Mouse (Mus musculus) ovary, postnatal 14 days (tissue): ENCODE data around the gene Cyp1a2.

Source experiments
- DNase-seq: peaks from one replicate; pipeline ENCODE4 v3.0.0; 2022; ENCODE audit warnings: low spot score

The Cyp1a2 gene

DNA sequence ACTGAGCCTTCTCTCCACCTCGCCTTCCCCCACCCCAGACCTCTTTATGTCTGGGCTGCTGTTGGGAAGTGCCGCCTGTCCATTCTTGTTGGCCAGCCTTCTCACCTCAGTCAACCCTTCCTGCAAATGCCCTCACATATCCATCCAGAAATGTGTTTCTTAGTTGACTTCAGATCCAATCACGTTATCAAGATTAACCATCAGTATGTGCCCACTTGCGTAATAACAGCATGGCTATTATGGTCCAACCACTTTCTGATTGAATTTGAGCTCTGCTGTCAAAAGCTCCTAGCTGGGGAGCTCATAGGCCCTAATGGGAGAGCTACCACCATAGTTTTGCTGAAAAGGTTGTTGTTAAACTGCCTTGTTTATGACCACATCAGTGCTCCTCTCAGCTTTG is 12.5 kb downstream of the Cyp1a2 start:
- no peak for DNase-seq

DNA sequence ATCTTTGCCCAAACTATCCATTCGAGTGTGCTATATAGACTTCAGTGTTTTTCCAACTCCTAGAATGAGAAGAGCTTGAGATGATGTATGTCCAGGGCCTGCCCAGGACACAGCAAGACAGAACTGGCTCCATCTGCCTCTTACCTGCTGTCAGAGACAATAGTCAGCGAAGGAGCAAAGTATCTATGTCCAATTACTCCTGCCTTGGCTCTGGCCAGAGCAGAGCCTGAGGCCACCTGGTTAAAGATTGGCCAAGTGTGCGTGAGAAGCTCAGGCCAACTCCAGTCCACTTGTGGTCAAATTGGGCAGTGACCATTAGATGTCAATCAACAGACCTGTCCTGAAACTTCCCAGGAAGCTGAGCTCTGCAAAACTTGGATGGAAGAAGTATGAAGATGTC is 13.9 kb downstream of the Cyp1a2 start:
- DNase-seq: no peak

DNA sequence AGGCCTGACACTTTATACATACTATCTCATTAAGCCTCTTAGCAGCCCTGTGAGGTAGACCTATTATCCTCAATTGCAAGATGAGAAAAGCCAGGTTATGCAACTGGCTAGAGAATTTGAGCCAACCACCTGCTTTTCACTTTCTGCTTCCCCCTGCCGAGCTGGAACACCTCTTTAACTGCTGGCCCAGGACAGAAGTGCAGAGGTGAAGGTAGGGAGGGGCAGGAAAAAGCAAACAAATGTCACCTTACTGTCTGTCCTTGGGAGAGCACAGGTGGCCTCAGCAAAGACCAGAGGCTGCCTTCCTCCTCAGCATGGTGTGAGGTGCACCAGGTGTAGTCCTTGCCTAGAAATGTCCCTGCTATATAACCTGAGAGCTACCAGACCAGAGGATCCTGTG is 15.2 kb downstream of the Cyp1a2 start:
- DNase-seq: no peak

DNA sequence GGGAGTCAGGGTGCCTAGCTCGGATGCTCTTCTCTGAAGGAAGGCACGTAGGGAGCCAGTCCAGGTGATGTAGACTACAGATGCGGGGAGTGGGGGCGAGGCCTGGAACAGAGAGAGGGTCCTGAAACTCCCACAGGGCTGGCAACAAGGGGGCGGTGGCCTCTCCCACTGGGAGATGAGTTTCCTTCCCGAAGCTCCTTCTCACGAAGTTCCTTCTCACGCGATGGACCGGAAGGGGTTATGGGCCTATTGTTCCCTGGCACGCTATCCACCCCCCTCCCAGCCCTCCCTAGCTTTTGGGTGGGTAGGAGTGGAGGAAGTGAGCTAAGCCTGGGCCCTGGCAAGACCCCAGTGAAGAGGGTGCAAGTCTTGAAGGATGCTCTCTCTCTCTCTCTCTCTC is 15.7 kb downstream of the Cyp1a2 start:
- DNase-seq: no peak

DNA sequence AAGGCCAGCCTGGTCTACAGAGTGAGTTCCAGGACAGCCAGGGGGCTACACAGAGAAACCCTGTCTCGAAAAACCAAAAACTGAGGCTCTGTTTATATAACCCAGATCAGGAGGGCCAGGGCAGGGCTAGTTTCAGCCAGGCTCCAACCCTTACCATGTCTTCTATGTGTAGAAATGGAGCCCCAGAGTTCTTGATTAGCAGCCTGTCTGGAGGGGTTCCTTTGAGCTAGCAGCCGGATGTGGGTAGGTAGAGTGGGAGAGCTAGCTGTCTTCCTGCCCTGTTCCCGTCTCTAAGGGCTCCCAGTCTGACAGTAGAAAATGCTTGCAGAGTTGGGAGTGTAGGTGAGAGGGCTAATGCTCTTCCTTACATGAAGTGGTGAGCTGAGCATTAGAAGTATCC is 16.4 kb downstream of the Cyp1a2 start:
- DNase-seq: no peak

DNA sequence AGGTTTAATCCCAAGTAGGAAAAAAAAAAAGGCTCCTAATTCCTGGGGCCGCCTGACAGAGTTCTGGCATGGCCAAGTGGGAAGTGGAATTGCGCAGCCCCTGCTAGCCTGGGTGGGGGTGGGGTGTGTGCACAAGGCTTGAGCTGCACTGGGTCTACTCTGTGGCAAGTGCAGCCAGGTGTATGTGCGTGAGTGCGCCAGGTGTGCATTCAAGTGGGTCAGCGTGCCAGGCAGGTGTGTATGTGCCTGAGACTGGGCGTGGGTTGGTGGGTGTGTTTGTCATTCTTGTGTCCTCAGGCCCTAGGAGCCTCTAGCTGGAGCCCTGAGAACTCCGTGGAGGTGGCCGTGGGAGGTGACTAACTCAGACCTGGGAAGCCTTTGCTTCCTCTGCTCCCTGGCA is 17.0 kb downstream of the Cyp1a2 start:
- no peak for DNase-seq

DNA sequence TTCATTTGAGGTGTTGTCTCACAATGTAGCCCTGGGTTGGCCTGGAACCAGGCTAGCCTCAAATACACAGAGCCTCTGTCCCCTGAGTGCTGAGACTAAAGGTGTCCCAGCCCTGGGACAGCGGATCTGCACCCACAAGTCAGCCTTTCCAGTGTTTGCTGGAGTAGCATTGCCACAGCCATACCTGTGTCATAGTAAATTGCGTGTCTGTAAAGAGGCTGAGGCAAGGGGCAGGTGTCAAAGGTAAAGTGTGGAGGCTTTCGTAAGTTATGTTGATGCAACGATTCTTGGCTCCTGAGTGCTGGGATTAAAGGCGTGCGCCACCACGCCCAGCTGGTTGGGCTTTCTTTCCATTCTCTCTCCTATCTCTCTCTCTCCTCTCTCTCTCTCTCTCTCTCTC is 18.9 kb downstream of the Cyp1a2 start:
- DNase-seq: no peak

DNA sequence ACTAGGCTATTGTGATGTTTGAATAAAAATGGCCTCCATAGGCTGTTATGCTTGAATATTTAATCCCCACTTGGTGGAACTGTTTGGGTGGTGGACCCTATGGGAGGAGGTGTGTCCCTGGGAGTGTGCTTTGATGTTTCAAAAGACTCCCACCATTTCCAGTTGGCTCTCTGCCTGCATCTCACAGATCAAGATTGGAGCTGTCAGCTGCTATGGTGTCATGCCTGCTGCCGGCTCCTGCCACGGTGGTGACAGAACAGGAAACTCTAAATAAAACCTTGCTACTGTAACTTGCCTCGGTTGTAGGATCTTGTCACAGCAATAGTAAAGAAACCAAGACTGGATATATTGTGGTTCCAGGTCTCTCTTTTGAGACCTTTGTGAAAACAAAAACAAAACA is 22.0 kb downstream of the Cyp1a2 start:
- DNase-seq: no peak

DNA sequence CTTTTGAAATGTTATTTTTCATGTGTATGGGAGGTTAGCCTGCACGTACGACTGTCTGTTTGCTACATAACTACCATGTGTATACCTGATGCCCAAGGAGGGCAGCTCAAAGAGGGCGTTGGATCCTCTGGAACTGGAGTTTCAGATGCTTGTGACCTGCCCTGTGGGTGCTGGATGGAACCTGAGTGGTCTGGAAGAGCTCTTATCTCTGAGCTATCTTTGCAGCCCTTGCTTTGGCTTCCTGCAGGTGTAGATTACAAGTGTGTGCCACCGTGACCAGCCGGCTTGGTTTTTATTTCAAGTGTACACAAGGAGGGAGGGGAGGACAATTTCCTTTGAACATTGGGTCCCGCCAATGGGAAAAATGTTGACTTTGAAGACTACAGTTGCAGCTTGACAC is 23.0 kb downstream of the Cyp1a2 start:
- DNase-seq: no peak

DNA sequence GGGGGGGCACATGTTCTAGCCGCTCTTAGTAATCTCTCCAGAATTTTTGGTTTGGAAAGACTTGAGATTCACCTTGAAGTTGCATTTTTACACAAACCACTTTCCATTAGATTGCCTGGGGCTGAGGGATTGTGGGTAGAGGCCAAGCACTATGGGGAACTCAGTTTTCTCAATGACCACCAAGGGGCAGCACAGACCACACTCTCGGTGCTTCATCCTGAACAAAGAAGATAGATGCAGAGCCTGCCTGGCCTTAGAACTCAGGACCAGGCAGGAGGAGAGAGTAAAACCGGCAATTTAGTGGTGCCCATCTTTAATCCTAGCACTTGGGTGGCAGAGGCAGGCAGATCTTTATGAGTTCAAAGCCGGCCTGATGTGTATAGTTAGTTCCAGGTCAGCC is 23.7 kb downstream of the Cyp1a2 start:
- DNase-seq: peak; percentile 53

DNA sequence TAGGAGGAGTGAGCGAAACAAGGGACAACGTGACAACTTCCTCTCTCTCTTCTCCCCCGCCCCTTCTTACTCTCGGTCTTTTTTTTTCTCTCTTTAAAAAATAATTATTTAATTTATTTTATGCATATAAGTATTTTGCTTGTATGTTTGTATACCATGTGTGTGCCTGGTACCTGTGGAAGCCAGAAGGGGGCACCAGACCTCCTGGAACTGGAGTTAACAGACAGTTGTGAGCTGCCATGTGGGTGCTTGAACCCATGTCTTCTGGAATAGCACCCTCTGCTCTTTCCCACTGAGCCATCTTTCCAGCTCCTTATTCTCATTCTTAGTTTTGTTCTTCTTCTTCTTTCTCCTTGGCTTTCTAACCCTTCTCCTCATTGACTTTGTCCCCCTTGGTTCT is 24.5 kb downstream of the Cyp1a2 start:
- DNase-seq: no peak

DNA sequence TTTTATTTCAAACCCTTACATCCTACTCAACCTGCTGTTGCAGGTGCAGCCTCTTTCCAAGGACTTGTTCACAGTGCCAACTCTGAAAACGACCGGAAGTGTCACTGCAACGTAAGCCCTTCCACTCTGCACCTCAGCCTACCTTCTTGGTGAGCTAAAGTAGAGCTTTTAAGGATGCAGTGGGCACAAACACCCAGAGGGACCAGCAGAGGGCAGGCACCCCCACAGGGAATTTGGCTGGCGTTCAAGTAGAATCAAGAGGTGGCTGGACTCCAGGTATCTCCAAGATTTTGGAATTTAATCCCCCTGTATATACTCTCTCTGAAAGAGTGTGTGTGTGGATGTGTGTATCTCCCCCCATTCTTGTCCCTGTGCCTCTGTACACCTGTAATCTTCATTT is 25.7 kb downstream of the Cyp1a2 start:
- no peak for DNase-seq

DNA sequence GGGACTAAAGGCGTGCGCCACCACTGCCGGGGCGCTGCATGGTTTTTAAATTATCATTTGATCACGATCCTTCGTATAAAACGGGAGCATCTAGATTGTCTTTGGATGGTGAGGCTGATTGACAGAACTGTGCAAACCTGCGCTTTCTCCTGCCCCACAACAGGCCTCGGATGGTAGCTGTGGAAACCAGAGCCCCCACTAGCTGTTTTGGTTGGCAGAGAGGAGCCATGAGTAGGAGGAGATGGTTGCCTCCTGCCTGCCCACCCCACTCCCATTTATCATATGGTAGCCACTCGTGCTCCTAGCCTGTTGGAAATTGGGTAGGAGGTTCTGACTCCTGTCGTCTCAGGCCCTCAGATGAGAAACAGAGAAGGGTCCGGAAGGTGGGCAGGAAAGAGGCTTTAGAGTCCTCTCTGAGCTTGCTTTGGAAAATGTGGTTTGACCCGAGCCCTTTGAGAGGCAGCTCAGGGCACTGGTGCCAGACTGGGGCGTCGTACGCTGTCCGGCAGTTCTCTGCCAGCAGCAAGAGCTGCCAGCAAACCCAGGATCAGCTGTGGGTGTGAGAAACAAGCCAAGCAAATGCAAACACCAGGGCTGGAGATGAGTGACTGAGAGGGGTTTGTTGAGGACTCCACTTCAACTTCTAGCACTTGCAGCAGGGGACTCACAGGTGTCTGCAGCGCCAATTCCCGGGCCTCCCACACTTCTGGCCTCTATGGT is 26.7 kb downstream of the Cyp1a2 start:
- no peak for DNase-seq

DNA sequence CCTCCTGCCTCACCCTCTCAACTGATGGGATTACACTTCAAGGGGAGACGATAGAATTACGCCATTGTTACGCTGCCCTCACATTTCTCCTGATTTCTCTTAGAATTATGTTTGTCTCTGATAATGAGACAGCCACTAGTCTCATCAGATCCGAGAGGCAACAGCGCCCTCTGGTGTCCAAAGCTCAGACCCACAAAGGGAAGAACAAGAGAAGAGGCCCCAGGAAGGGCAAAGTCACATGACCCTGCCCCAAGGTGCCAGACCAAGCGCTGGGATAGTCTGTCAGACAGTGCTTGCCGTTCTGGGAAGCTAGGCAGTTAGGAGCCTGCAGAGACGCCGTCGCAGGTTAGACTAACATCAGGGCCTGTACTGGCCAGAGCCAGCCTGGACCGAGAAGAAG is 27.8 kb downstream of the Cyp1a2 start:
- DNase-seq: peak; percentile 96

DNA sequence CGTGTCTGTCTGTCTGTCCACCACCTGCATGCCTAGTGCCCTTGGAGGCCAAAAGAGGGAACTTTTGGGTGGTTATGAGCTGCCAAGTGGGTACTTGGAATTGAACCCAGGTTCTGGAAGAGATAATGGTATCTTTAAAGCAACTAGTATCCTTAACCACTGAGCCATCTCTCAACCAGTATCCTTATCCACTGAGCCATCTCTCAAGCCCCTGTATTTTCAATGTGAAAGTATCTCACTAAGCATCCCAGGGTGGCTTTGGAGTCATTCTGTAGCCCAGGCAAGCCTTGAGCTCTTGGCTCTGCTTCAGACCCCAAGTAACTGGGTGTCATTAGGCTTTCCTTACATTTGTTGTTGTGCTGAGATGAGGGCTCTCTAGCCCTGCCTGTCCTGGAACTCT is 28.5 kb downstream of the Cyp1a2 start:
- DNase-seq: no peak

DNA sequence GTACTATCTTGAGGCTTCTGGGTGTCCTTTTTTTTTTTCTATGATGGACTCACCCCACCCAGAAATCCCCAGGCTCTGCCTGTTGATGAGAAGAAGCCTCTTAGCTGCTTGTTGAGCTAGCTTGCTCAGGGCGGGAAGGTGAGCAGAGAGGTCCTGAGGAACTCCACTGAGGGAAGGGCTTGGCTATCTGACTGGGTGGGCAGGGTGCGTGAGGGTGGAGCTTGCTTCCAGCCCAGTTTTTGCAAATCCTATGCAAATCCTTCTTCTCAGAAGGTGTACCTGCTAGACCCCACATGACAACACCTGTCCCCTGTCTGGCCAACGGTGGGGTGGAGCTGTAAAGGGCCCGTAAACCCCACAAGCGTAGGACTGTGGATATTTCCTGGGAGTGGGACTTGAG is 30.2 kb downstream of the Cyp1a2 start, which contains the start of gene Csk:
Csk (minus strand) TSS at position 349 of the 400 bp plus-strand sequence.
- no peak for DNase-seq

DNA sequence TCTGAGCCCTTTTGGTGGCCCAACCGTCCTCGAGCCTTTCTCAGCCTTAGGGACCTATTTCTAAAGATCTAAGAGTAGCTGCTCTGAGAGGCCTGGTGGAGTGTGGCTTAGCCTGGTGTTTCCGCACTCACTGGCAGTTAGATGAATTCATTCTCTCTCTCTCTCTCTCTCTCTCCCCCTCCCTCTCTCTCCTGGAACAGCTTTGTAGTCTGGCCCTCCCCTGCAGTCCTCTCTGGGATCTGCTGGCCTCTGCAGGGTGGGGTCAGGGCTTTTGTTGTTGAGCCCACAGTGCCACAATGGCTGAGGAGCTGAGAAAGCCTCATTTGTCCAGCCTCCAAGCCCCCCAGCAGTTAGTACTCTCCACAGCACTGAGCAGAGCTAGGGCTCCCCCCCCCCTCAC is 30.6 kb downstream of the Cyp1a2 start:
- no peak for DNase-seq

DNA sequence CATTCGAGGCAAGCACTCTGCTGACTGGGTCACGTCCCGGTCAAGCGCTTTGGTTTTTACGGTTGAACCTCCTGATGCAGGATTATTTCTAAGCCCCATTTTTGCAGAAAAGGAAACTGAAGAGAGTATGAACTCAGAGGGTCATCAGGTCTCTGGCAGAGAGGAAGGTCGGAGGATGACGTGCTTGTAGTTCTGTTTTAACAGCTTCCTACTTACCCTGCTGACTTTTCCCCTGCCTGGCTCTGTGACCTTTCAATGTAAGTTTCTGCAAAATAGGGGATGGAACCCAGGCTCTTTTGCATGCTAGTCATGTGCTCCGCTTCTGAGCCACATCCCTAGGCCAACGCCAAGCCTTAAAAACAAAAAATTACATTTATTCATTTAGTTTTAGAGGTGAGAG is 31.2 kb downstream of the Cyp1a2 start:
- no peak for DNase-seq

DNA sequence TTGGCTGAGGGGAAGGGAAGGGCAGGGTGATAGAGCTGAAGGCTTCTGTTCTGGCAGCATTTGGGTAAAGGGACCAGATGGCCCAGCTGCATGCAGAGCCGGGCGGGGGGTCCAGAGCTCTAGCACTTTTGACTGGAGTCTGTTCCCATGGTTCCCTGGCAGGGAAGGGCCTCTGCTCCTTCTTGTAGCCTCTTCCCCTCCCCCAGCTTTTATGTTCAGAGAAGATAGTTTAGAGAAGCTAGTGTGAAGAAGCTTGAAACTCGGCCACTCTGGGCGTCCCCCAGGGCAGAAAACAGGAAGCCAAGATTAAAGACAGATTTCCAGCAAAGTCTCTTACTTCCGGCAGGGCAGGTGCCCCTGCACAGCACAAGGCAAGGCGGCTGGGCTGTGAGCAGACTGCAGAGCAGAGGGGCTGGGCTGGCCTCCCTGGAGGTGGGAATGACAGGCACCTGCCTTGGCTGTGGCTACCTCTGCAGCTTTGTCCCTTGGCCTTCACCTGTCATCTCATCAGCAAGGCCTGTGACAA is 32.7 kb downstream of the Cyp1a2 start:
- DNase-seq: no peak

DNA sequence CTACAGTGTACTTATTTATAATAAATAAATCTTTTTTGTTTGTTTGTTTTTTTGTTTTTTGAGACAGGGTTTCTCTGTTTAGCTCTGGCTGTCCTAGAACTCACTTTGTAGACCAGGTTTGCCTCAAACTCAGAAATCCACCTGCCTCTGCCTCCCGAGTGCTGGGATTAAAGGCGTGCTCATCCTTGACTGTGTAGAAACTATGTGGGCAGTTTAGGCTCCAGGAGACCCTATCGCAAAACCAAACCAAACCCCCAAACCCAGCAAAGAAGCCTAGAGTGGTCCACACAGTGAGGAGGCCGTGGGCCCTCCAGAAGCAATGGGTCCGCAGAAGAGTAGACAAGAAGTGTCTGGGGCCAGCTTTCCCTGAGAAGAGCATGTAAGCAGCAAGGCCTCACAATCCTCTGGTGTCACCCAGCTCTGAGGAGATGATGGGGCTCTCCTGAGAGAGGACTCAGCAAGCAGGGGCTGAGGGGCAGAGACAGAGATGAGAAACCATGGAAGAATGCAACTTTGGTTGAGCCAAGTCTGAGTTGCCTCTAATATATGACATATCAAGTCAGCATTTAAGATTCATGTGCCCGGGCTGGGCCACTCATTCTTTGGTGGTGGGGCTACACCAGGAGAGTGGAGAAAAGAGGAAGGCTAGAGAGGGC is 33.2 kb downstream of the Cyp1a2 start:
- DNase-seq: no peak

DNA sequence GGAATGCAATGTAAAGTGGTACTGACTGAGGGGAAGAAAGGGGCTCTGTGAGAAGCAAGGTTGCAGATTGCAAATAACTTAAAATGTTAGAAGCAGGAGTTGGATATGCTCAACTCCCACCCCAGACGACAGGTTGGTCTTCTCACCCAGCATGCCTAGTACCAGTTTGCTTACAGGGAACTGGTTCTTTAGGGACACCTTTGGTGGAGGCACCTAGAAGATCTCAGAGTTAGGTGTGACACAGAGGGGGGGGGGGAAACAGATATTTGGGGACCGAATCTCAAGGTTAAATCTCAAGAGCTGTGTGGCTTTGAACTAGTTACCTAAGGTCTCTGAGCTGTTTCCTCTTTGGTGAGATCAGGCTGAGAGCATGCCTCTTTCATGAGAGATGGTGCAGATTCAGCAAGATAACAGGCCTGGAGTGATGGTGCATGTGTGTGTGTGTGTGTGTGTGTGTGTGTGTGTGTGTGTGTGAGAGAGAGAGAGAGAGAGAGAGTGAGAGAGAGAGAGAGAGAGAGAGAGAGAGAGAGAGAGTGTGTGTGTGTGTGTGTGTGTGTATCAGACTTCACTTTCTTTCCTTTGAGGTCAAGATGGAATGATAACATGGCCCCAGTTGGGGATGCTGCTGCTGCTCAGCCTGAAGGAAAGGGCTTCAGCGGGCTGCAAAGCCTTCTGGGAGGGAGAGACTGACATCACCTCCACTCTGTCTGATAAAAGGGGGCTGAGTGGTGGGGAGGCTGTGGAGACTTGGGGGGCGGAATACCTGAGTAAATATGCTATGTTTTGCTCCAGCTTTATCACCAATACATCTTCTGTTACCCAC is 36.0 kb downstream of the Cyp1a2 start:
- no peak for DNase-seq

DNA sequence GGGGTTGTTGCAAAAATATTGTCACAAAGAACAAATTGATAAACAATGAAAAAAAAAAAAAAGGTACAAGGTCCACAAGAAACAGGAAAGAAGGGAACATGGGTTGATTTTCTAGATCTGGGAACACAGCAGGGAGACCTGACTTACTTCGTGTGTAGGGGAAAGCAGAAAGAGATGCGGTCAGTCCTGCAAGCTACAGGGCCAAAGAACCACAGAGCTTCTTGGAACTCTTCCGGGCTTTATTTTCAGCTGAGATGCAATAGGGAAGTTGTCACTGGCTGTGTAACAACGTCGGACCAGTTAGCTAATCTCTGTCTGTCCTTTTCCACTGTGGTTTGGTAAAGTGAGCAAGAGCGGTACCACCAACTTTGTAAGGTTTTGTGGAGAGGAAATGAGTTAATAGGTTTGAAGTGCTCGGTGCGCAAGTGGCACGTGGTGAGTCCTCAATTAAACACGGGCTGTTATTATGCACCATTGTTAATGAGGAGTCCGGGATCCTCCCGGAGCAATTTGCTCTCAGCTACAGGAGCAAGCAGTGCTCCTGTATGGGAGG is 36.9 kb downstream of the Cyp1a2 start:
- DNase-seq: no peak
